Mouse (Mus musculus) embryonic facial prominence, embryonic 13.5 days (tissue): Measurements from ENCODE around the gene Vpreb1. TPM values are rescaled to one million over a fixed set of nuclear protein-coding genes. Genes with fewer than 3 reads are reported as not detected.
A peak's percentile ranks its signal among the peaks of the same experiment; 100 is the strongest.

ENCODE experiments used
- ATAC-seq: fragments of 200-750 bp; cut with Nextera tagmentation; 2 replicates; pipeline ENCODE4 v1.8.0; 2017; ENCODE audit warnings: low read depth; ENCODE audit not compliant: insufficient number of reproducible peaks, insufficient read depth, low FRiP score, low TSS enrichment
- H3K27ac ChIP-seq: fragments of 300-500 bp; sonication (generic); 2 replicates; pipeline ENCODE4 v1.5.1; 2015; ENCODE audit warnings: moderate library complexity, mild to moderate bottlenecking, inconsistent platforms
- H3K27me3 ChIP-seq: fragments of 300-500 bp; sonication (generic); 2 replicates; pipeline ENCODE4 v1.6.1; 2015; ENCODE audit warnings: mild to moderate bottlenecking, inconsistent platforms
- H3K36me3 ChIP-seq: fragments of 300-500 bp; sonication (generic); 2 replicates; pipeline ENCODE4 v1.6.1; 2015; ENCODE audit warnings: mild to moderate bottlenecking, inconsistent platforms
- H3K4me1 ChIP-seq: fragments of 300-500 bp; sonication (generic); 2 replicates; pipeline ENCODE4 v1.6.1; 2015; ENCODE audit warnings: inconsistent platforms
- H3K4me2 ChIP-seq: fragments of 300-500 bp; sonication (generic); 2 replicates; pipeline ENCODE4 v1.6.1; 2015; ENCODE audit warnings: moderate library complexity, mild to moderate bottlenecking, inconsistent platforms
- H3K4me3 ChIP-seq: fragments of 300-500 bp; sonication (generic); 2 replicates; pipeline ENCODE4 v1.5.1; 2015; ENCODE audit warnings: mild to moderate bottlenecking, inconsistent platforms
- H3K9ac ChIP-seq: fragments of 300-500 bp; sonication (generic); 2 replicates; pipeline ENCODE4 v1.6.1; 2015; ENCODE audit warnings: mild to moderate bottlenecking, inconsistent platforms
- H3K9me3 ChIP-seq: fragments of 300-500 bp; sonication (generic); 2 replicates; pipeline ENCODE4 v1.6.1; 2016; ENCODE audit warnings: inconsistent platforms
- WGBS: fragments of 180-500 bp; shearing (Covaris S2); methylation state at CpG from one replicate; pipeline ENCODE4 v1.1.7; 2015; ENCODE audit warnings: mixed read lengths; 5-methylcytosine and 5-hydroxymethylcytosine counted together
- polyA plus RNA-seq: library from polyadenylated mRNA; unstranded; fragments of >200 nt; fragmentation: Nextera tagmentation; extraction: Ambion mirVana; gene quantifications from 2 replicates; pipeline ENCODE4 v1.2.1, GENCODE M21; 2015

The Vpreb1 gene
- 3.4 and 4.1 TPM in 2 replicates for polyA plus RNA-seq

DNA sequence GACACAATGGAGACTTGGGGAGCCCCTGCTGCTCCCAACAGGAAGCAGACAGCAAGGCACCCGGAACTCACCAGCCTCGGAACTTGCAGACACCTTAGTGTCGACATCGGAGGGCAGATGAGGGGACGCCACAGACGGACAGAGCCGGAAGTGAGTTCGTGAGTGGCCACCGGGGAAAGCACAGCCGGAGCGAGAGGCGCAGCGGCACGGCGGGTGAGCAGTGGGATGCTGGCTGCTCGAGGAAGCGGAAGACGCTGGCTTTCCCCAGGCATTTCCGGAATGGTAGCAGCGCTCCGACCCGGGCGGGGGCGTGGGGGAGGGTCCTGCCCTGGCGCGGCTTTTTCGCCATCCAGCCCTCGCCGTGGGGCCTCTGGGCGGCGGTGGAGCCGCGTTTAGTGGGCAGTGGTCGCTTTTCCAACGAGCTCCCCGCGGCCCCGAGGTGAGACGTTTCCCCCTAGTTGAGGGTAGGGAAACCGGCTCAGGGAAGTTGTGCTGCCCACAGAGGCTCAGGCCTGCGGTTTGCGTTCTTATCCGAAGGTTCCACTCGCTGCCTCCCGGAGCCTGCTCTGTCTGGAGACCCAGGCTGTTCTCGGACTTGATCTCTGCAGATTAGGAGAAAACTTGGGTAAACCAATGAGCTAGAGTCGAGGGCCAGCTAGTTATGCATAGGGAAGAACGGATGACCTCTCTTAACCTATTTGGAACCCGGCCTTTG lies at the start of gene Vpreb1, which contains the start of gene Top3b:
Vpreb1 (minus strand) TSS at position 227 of the 715 bp plus-strand sequence.
Top3b (plus strand) TSS at position 120 of the 715 bp plus-strand sequence.
- Histone ChIP-seq H3K9me3 (0 out of 2 replicates have a peak, but pooled peaks cover under 1% of the 10 kb centered on the region), H3K4me1 (peaks cover 9% of the 10 kb centered on the region), H3K9ac (peak within 1 kb of the TSS; percentile 92), H3K36me3 (peaks cover 12% of the 10 kb centered on the region), H3K4me3 (peak within 1 kb of the TSS; percentile 76), H3K27me3 (no peaks in the 10 kb centered on the region), H3K27ac (peak within 1 kb of the TSS; percentile 94), H3K4me2 (peak within 1 kb of the TSS; percentile 65)
- under 1% methylated on average over 49 of the region's 49 CpGs for WGBS
- peak; percentile 93 for ATAC-seq

DNA sequence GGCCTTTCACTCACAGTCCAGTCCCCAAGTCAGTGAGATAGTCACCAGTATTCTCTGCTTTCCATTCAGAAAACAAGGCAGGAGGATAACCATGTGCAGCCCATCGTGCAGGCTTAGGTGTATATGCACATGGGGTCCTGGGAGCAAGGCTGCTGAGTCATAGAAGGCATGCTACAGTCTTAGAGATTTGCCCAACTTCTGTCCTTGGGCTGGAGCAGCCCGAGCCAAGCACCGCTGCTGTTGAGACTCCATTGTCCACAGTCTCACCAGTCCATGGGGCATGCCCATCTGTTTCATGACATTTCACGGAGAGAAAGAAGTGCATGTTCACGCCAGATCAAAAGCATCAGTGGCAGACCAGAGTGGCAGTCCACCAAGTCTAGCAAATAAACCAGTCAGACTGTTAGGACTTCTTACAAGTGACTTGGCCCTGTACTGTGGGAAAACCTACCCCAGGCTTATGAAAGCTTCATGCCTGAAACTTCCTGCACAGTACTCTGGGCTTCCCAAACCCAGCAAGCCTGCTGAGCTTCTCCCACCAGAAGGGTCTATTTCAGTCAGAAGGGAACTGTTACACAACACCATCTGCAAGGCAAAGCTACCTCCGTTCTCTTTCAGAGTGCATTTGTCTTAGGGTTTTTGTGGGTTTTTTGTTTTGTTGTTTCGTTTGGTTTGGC lies 47.9 kb upstream of the Vpreb1 start:
- WGBS: 94% methylated on average over 7 of the region's 7 CpGs
- H3K27ac ChIP-seq: no peak overlapping the region
- no peaks in the 10 kb centered on the region for H3K9me3 ChIP-seq
- ATAC-seq: no peak
- no peak overlapping the region for H3K4me3 ChIP-seq
- H3K4me2 ChIP-seq: no peak overlapping the region
- H3K27me3 ChIP-seq: no peaks in the 10 kb centered on the region
- no peaks in the 10 kb centered on the region for H3K4me1 ChIP-seq
- H3K36me3 ChIP-seq: peaks cover 96% of the 10 kb centered on the region
- no peak overlapping the region for H3K9ac ChIP-seq

DNA sequence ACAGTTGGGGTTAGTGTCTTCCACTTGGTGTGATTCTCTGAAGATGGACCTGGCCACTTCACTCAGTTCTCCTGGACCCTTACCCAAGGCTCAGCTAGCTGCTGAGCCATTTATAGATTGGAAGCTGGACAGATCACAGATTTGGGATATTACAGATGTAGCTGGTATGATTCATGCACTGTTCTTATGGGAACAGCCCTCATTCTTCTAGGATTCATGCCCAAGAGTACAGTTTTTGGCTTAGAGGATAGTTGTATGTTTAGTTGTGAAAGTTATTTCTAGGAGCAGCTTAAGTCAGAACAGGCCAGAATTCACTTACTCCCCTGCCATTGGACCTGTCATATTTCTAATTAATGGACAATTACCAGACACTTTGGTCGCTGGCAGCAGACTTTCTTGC lies 42.8 kb upstream of the Vpreb1 start:
- no peaks in the 10 kb centered on the region for H3K9me3 ChIP-seq
- 78% methylated on average over 1 of the region's 1 CpGs for WGBS

DNA sequence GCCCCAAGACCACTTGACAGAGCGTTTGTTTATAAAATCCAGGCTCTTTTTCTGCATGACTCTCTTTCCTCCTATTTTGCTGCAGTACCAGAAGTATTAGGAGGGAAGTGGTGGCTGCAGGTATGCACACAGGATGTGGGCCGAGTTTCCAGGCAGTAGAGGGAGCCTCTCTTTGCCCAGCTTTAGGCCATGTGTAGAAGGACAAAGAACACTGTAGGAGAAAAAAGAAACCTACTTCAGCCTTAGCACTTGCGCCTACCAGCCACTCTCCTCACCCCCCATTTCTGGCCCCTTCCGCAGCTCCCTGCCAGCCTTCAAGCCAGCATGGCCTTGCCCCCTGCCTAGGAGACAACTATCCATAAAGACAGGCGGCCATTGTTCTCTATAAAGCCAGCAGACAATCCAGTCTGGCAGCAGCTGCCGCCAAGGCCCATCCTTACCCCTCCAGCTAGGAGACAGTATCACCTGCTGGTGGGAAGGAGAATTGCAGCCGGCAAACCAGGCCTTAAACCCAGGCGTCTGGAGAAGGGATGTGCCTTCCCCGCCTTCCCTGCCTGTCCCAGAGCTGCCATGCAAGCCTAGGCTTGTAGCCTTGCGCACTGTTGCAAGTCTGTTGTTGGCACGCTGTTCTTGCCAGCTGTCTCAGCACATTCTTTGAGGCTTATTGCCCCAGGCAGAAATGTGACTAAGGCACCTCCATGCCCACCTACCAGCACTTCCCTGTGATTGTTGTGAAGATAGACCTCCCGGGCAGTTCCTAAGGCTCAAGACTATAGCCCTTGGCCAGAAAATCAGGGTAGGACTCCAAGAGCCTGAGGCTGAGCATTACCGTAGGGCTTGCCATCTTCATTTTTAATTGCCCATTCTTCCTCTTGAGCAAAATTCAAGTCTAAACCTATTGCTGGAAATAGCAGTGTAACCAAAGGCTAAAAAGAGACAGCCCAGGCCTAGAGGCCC lies 41.3 kb upstream of the Vpreb1 start:
- Histone ChIP-seq H3K36me3 (peaks cover 92% of the 10 kb centered on the region), H3K9ac (peak overlapping the region; percentile 40; the same call in 1 of the 2 replicates), H3K4me2 (no peak overlapping the region), H3K9me3 (no peaks in the 10 kb centered on the region), H3K27me3 (no peaks in the 10 kb centered on the region), H3K4me3 (no peak overlapping the region), H3K4me1 (0 out of 2 replicates have a peak, but pooled peaks cover 4% of the 10 kb centered on the region), H3K27ac (peak overlapping the region; percentile 62)
- ATAC-seq: peak; percentile 87
- 34% methylated on average over 13 of the region's 13 CpGs for WGBS

More for the DNA sequence above, 42.8 kb upstream of the Vpreb1 start:
- ATAC-seq: no peak
- Histone ChIP-seq H3K4me1 (0 out of 2 replicates have a peak, but pooled peaks cover 4% of the 10 kb centered on the region), H3K27me3 (no peaks in the 10 kb centered on the region), H3K4me2 (no peak overlapping the region), H3K9ac (no peak overlapping the region), H3K4me3 (no peak overlapping the region), H3K27ac (no peak overlapping the region), H3K36me3 (peaks cover 92% of the 10 kb centered on the region)

DNA sequence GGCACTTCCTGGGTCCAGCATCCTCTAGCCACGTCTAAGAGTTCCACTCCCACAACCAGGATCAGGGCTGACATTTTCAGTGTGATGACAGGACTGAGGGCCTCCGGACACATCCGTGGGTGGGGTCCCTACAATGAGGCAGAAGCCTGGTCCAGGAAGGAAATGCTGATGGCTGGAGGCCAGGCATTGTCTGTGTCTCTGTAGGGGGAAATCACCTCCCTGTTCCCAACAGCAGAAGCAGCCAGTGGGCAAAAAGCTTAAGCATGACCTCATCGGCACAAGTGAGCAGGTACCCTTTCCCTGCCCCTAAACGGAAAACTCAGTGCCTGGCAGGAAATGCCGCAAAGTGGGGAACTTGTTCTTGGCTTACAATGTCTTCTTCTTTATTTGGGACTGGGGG lies 37.2 kb upstream of the Vpreb1 start:
- Histone ChIP-seq H3K4me1 (0 out of 2 replicates have a peak, but pooled peaks cover 4% of the 10 kb centered on the region), H3K4me2 (no peak overlapping the region), H3K9me3 (no peaks in the 10 kb centered on the region), H3K27ac (no peak overlapping the region), H3K9ac (no peak overlapping the region), H3K27me3 (no peaks in the 10 kb centered on the region), H3K36me3 (peaks cover 88% of the 10 kb centered on the region), H3K4me3 (no peak overlapping the region)
- no peak for ATAC-seq
- WGBS: 74% methylated on average over 6 of the region's 6 CpGs

DNA sequence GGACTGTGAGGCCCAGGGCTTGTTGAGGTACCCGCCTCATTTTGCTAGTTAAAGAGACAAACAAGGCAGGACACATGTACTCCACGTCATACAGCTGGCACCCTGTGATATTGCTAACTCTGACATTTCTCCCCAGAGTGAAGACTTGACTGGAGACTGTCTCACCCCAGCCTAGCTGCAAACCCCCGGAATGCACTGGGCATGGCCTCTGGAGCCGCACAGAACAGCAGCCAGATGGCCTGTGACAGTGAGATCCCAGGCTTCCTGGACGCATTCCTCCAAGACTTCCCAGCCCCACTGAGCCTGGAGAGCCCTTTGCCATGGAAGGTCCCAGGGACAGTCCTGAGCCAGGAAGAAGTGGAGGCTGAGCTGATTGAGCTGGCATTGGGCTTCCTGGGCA lies 32.5 kb upstream of the Vpreb1 start:
- Histone ChIP-seq H3K4me2 (no peak overlapping the region), H3K36me3 (peaks cover 52% of the 10 kb centered on the region), H3K27me3 (no peaks in the 10 kb centered on the region), H3K9ac (no peak overlapping the region), H3K9me3 (no peaks in the 10 kb centered on the region), H3K4me3 (no peak overlapping the region), H3K27ac (no peak overlapping the region), H3K4me1 (peaks cover 4% of the 10 kb centered on the region; the same call in 1 of the 2 replicates)
- 82% methylated on average over 5 of the region's 5 CpGs for WGBS
- no peak for ATAC-seq

DNA sequence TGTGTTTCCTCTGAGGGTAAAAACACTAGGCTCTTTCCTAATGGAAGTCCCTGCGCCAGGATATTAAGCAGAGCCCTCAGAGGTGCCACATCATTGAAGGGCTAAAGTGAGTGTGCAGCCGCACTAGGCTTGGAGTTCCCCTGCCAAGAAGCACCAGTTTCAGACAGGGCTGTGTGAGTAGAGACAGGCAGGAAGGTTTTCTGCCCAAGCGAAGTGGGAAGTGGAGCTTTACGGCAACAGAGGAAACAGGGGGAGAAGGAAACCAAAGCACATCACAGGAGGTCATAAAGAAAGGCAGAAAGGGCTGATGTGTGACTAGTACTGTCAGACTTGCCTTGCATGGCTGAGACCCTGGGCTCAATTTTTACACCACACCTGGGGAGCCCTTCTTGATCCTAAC lies 31.7 kb upstream of the Vpreb1 start:
- 79% methylated on average over 4 of the region's 4 CpGs for WGBS
- ATAC-seq: no peak
- peaks cover 43% of the 10 kb centered on the region for H3K36me3 ChIP-seq
- no peaks in the 10 kb centered on the region for H3K27me3 ChIP-seq
- H3K4me3 ChIP-seq: no peak overlapping the region
- H3K9ac ChIP-seq: no peak overlapping the region
- H3K4me1 ChIP-seq: peaks cover 10% of the 10 kb centered on the region
- H3K27ac ChIP-seq: no peak overlapping the region
- H3K9me3 ChIP-seq: no peaks in the 10 kb centered on the region
- H3K4me2 ChIP-seq: no peak overlapping the region

DNA sequence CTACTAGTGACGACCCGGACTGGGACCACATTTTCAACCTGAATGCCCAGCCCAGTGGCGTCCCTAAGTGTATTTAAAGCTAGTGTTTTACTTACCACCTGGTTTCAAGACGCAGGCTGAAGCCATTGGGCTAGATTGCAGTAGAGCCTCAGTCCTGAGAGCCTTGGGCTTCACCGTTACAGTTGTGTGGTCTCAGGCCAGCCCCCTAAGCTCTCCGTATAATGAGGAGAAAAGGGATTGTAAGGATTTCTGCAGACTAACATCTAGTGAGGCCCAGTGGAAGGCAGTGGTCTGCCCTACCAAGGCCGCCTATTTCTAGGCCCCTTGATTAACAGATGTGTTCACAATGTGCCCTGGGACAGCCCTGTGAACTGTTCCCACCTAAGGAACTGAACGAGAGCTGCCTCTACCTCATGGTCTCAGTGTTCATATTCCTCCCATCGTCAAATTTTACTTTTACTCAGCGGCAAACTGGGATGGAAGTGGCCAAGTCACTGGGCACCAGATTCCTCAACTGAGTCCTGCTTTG lies 26.5 kb upstream of the Vpreb1 start:
- Histone ChIP-seq H3K4me3 (peak overlapping the region; percentile 64), H3K36me3 (peaks cover 27% of the 10 kb centered on the region), H3K9ac (peak overlapping the region; percentile 75), H3K9me3 (no peaks in the 10 kb centered on the region), H3K4me1 (peaks cover 22% of the 10 kb centered on the region), H3K27ac (peak overlapping the region; percentile 40; the same call in 1 of the 2 replicates), H3K4me2 (peak overlapping the region; percentile 76), H3K27me3 (no peaks in the 10 kb centered on the region)
- no peak for ATAC-seq
- 25% methylated on average over 10 of the region's 10 CpGs for WGBS

DNA sequence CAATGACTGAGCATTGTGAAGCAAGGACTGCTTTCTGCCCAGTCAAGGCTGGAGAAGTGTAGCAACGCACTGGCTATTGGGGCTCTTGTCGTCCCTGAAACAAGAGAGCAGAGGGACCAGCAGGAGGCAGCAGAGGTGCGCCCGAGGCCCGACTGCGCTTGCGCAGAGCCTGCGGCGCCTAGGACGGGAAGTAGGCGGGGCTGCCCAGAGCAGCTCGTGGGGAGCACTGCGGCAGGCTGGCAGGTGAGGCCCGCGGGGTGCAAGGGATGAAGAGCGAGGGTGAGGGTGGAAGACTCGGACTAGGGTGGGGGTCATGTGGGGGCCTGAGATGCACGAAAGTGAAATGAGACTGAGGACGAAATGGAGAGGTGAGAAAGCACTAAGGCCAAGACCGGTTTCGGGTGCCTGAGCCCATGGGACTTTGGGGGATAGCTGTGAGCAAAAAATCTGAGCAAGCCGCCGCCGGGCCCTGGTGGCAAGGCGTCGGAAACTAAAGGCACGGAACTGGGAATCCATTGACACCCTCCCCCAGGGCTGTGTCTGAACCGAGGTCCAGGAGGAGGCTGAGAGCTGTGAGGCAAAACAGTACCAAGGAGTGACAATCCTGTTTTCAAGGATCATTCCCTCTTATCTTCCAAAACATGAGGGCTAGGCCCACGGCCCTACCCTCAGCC lies 25.9 kb upstream of the Vpreb1 start, which contains the start of gene Ppm1f:
Ppm1f (plus strand) TSS at position 88 of the 674 bp plus-strand sequence.
- WGBS: under 1% methylated on average over 29 of the region's 29 CpGs
- Histone ChIP-seq H3K36me3 (peaks cover 33% of the 10 kb centered on the region), H3K27me3 (no peaks in the 10 kb centered on the region), H3K27ac (peak within 1 kb of the TSS; percentile 40), H3K4me3 (peak within 1 kb of the TSS; percentile 64), H3K4me2 (peak within 1 kb of the TSS; percentile 76), H3K9ac (peak within 1 kb of the TSS; percentile 75), H3K4me1 (peaks cover 22% of the 10 kb centered on the region), H3K9me3 (no peaks in the 10 kb centered on the region)
- ATAC-seq: peak; percentile 85

DNA sequence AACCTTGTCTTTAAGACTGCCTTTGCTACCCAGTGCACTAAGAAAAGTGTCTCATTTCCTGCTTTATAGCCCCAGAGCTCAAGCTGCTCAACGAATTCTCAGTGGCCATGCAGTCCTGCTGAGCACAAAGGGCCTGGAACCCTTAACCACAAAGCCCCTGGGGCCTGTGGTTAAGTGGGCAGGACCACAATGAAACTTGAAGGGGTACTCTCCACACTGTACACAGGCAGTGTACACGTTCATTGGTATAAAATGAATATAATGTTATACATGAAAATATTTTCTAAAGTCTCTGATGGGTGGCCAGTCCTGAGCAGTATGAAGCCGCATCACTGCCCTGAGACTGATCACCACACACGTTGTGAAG lies 25.4 kb upstream of the Vpreb1 start:
- 20% methylated on average over 4 of the region's 4 CpGs for WGBS
- Histone ChIP-seq H3K4me2 (peak overlapping the region; percentile 76), H3K27ac (0 out of 2 replicates have a peak overlapping the region, but pooled peaks have one; percentile 40), H3K9ac (peak overlapping the region; percentile 75), H3K4me3 (peak overlapping the region; percentile 64), H3K36me3 (peaks cover 38% of the 10 kb centered on the region), H3K4me1 (peaks cover 22% of the 10 kb centered on the region), H3K9me3 (no peaks in the 10 kb centered on the region), H3K27me3 (no peaks in the 10 kb centered on the region)
- ATAC-seq: peak; percentile 39; the same call in 1 of the 2 replicates
